Mouse (Mus musculus) B cell, adult (primary cell): ENCODE data around the gene Gm13941. TPM values are rescaled to one million over a fixed set of nuclear protein-coding genes. Genes with fewer than 3 reads are reported as not detected.

Experiments
- total RNA-seq: library from RNA; stranded (reverse); gene quantifications from 4 replicates; pipeline ENCODE4 v1.2.4, GENCODE M21; 2023; ENCODE audit not compliant: inconsistent age

Gm13941 gene
- not detected in 4 replicates for total RNA-seq

GRCm38 (mm10) chr2:111105882-111106281 is at the start of gene Gm13941:
TSS of gene Gm13941 (minus strand) at chr2:111105982.

DNA sequence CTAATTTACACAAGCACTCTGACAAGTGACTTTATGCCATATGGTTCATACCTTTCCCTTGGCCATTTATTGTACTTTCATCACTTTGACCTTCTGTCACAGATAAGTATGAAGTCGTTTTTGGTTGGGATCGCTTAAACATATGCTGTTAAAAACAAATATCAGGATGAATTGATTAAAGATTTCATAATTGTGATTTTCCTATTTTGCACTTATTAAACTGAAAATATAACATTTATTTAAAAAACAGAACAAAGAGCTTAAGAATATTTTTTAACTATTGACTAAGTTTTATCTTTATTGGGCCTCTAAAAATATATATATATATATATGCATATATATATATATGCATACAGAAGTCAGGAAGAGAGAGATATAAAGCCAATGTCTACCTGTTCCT is 47.1 kb upstream of the Gm13941 start, which contains the start of gene Gm15130:
Gm15130 (minus strand) TSS at position 101 of the 400 bp plus-strand sequence.

Other genes starting within 250 kb of the Gm13941 start
- not detected in 4 replicates for gene Ano3, start 155.1 kb downstream of the Gm13941 start, total RNA-seq
- not detected in 4 replicates for gene Gm15130, start 47.0 kb upstream of the Gm13941 start, total RNA-seq
- gene 4930430A15Rik, start 123.6 kb upstream of the Gm13941 start, total RNA-seq: not detected in 4 replicates
- not detected in 4 replicates for gene Olfr1275, start 129.3 kb upstream of the Gm13941 start, total RNA-seq
- not detected in 4 replicates for gene Olfr1276, start 148.5 kb upstream of the Gm13941 start, total RNA-seq
- gene Olfr1277, start 168.1 kb upstream of the Gm13941 start, total RNA-seq: not detected in 4 replicates
- not detected in 4 replicates for gene Olfr1278, start 184.2 kb upstream of the Gm13941 start, total RNA-seq
- not detected in 4 replicates for gene Olfr1279, start 194.7 kb upstream of the Gm13941 start, total RNA-seq
- gene Olfr1280, start 208.0 kb upstream of the Gm13941 start, total RNA-seq: not detected in 4 replicates
- not detected in 4 replicates for gene Olfr1281, start 220.5 kb upstream of the Gm13941 start, total RNA-seq
- not detected in 4 replicates for gene Olfr1282, start 230.1 kb upstream of the Gm13941 start, total RNA-seq